Mouse (Mus musculus) heart, postnatal 25 days (tissue): ENCODE measurements at regions not wholly inside any gene's neighbourhood (a gene's known extent, or its start where the extent isn't known, plus 50 kb on each side); places are given as distances from the start of the nearest gene placed in this dataset.
A peak's percentile ranks its signal among the peaks of the same experiment; 100 is the strongest.

Experiments
- DNase-seq: peaks from one replicate; pipeline ENCODE4 v3.0.0; 2022; ENCODE audit warnings: low spot score
- intact Hi-C: fragments of 180-260 bp; cut with DNase I; formaldehyde crosslinking; loops from one replicate; pipeline ENCODE4 v1.15.1; 2025

GRCm38 (mm10) chr13:45266287-45267064, 123.1 kb upstream of the Mylip start:
- intact Hi-C loops = no loop called here
- DNase-seq = no peak

GRCm38 (mm10) chr13:45267446-45267845, 122.1 kb upstream of the Mylip start:
- no peak for DNase-seq
- intact Hi-C loops = no loop called here

GRCm38 (mm10) chr13:45267906-45268305, 121.6 kb upstream of the Mylip start:
- DNase-seq = no peak
- intact Hi-C loops = no loop called here

- intact Hi-C loops = loop anchor here (5.0 kb wide), 1 partner anchor 113 kb away; the partner anchor contains the start of gene Mylip
These were observed 115.2 kb upstream of the Mylip start for GRCm38 (mm10) chr13:45274261-45274884.

GRCm38 (mm10) chr13:45275391-45275790, 114.2 kb upstream of the Mylip start:
- no peak for DNase-seq
- intact Hi-C loops = loop anchor here (5.0 kb wide), 1 partner anchor 167 kb away; no protein-coding TSS in a partner anchor

More at GRCm38 (mm10) chr13:45274261-45274884, 115.2 kb upstream of the Mylip start:
- peak; percentile 36 for DNase-seq

GRCm38 (mm10) chr13:45277842-45278416, 111.6 kb upstream of the Mylip start:
- intact Hi-C loops = loop anchor here (5.0 kb wide), 1 partner anchor 164 kb away; no protein-coding TSS in a partner anchor
- DNase-seq = no peak

- no peak for DNase-seq
- intact Hi-C loops = no loop called here
These were observed 108.4 kb upstream of the Mylip start for GRCm38 (mm10) chr13:45281106-45281505.

GRCm38 (mm10) chr13:45286651-45287050, 102.9 kb upstream of the Mylip start:
- no peak for DNase-seq

GRCm38 (mm10) chr13:45287217-45287616, 102.3 kb upstream of the Mylip start:
- intact Hi-C loops = no loop called here
- DNase-seq = no peak

More at GRCm38 (mm10) chr13:45286651-45287050, 102.9 kb upstream of the Mylip start:
- intact Hi-C loops = no loop called here

- DNase-seq = no peak
- intact Hi-C loops = no loop called here
These were observed 99.6 kb upstream of the Mylip start for GRCm38 (mm10) chr13:45289976-45290375.

- no peak for DNase-seq
- intact Hi-C loops = loop anchor here (5.0 kb wide), 1 partner anchor 597 kb away; no protein-coding TSS in a partner anchor
These were observed 94.9 kb upstream of the Mylip start for GRCm38 (mm10) chr13:45294691-45295090.

- intact Hi-C loops = no loop called here
- no peak for DNase-seq
These were observed 88.9 kb upstream of the Mylip start for GRCm38 (mm10) chr13:45300610-45301009.

- intact Hi-C loops = no loop called here
- no peak for DNase-seq
These were observed 88.2 kb upstream of the Mylip start for GRCm38 (mm10) chr13:45301191-45301905.

GRCm38 (mm10) chr13:45302796-45303195, 86.7 kb upstream of the Mylip start:
- no peak for DNase-seq
- intact Hi-C loops = no loop called here

GRCm38 (mm10) chr13:45306177-45306576, 83.4 kb upstream of the Mylip start:
- intact Hi-C loops = no loop called here
- no peak for DNase-seq

GRCm38 (mm10) chr13:45307226-45307625, 82.3 kb upstream of the Mylip start:
- no peak for DNase-seq
- intact Hi-C loops = no loop called here

GRCm38 (mm10) chr13:45319646-45320045, 69.9 kb upstream of the Mylip start:
- intact Hi-C loops = loop anchor here (5.0 kb wide), 1 partner anchor 48 kb away; no protein-coding TSS in a partner anchor
- no peak for DNase-seq

- intact Hi-C loops = no loop called here
- no peak for DNase-seq
These were observed 63.7 kb upstream of the Mylip start for GRCm38 (mm10) chr13:45325736-45326293.

- intact Hi-C loops = no loop called here
- DNase-seq = no peak
These were observed 62.8 kb upstream of the Mylip start for GRCm38 (mm10) chr13:45326751-45327150.

- peak; percentile 1 for DNase-seq
- intact Hi-C loops = no loop called here
These were observed 59.0 kb upstream of the Mylip start for GRCm38 (mm10) chr13:45330561-45330960.
